Mouse (Mus musculus) inflammation-experienced regulatory T-cells (primary cell): Measurements from ENCODE around the gene Ncbp1. TPM values are rescaled to one million over a fixed set of nuclear protein-coding genes. Genes with fewer than 3 reads are reported as not detected.

Source experiments
- polyA plus RNA-seq, 2 experiments: library from polyadenylated mRNA; unstranded; fragments of 100-300 nt; shearing (Covaris generic); gene quantifications; one replicate each; pipeline ENCODE4 v1.2.1; 2017

Gene Ncbp1
- polyA plus RNA-seq: 10 to 100 TPM; 82.4 to 88.6 TPM

GRCm38 (mm10) chr4:46138287-46139222, at the start of gene Ncbp1, which contains the start of gene Tstd2:
Ncbp1 (plus strand) TSS chr4:46138613.
Tstd2 (minus strand) TSS chr4:46138694.

GRCm38 (mm10) chr4:46195781-46196487, 57.5 kb downstream of the Ncbp1 start, which contains the start of gene Xpa:
Xpa (minus strand) TSS chr4:46196311.

Other genes with a start within 250 kb of the Ncbp1 start
- under 1 TPM; 0.08 to 0.39 TPM for gene Ccdc180, start 248.3 kb upstream of the Ncbp1 start, polyA plus RNA-seq
- 10 to 100 TPM in 1 of 2 experiments, 1 to 10 TPM in 1; 8.9 to 14.9 TPM for gene Tdrd7, start 173.3 kb upstream of the Ncbp1 start, polyA plus RNA-seq
- gene Tmod1, start 99.7 kb upstream of the Ncbp1 start, polyA plus RNA-seq: 1 to 10 TPM; 1.7 to 2.9 TPM
- gene Tstd2, start 81 bp downstream of the Ncbp1 start, polyA plus RNA-seq: 10 to 100 TPM; 34.6 to 45.6 TPM
- gene Xpa, start 57.7 kb downstream of the Ncbp1 start, polyA plus RNA-seq: 10 to 100 TPM; 38.7 to 44.0 TPM
- gene Foxe1, start 205.0 kb downstream of the Ncbp1 start, polyA plus RNA-seq: under 1 TPM; 0.07 to 0.72 TPM